Mouse (Mus musculus): ENCODE data around the gene Arntl2.

DNA sequence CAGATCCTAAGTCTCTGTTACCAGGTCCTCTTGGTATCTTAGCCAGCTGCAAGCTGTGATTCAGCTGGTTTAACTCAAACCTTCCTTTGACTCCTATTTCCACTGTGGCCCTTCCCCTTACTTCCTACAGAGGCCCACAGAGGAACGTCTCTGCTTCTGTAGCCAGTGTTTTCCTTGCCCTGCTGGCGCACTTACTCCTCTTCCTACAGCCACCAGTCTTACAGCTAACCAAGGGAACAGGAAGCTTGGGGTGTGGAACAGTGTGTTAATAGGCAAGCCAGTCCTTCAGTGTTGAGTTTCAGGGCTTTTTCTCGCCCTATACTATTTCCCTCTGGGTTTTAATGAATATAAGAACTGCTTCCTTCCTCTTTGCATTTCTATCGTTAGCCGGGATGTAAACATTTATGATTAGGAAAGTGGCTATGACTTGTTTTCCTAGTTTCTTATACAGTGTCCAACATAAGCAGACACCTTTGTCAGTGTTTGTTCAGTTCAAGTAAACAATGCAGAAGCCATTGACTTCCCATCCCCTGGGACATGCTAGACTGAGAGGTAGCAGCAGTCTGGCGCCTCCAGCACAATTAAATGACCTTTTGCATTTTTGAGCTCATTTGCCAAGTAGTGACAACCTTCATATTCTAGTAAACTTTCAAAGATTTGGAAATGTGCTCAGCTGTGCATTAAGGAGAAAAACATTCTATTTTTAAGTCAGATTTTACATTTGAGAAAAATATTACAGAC is 25.7 kb upstream of the Arntl2 start:
- TF ChIP-seq CTCF (IDR thresholded peaks at IDR 0.05; ENCODE audit: low read depth) (no peak), EP300 (IDR thresholded peaks at IDR 0.05; ENCODE audit: low read depth) (no peak)
